Mouse (Mus musculus) right cerebral cortex, postnatal 25 days (tissue): ENCODE data around the gene Gm21860.
"Not testable (repeated sequence)": the region's sequence is repeated elsewhere in the genome, so short reads cannot be mapped to it uniquely, and the experiment has no call there.

Experiments used
- DNase-seq: peaks from one replicate; pipeline ENCODE4 v3.0.0; 2022

The Gm21860 gene

GRCm38 (mm10) chrY:90732101-90732542, 22.5 kb downstream of the Gm21860 start:
- not testable (repeated sequence) for DNase-seq

GRCm38 (mm10) chrY:90731593-90731955, 23.0 kb downstream of the Gm21860 start:
- not testable (repeated sequence) for DNase-seq

- DNase-seq = not testable (repeated sequence)
Observed at GRCm38 (mm10) chrY:90730908-90731592, 23.6 kb downstream of the Gm21860 start.

GRCm38 (mm10) chrY:90729816-90730303, 24.8 kb downstream of the Gm21860 start:
- not testable (repeated sequence) for DNase-seq

GRCm38 (mm10) chrY:90728905-90729256, 25.7 kb downstream of the Gm21860 start:
- not testable (repeated sequence) for DNase-seq

GRCm38 (mm10) chrY:90728251-90728904, 26.2 kb downstream of the Gm21860 start:
- DNase-seq = not testable (repeated sequence)

GRCm38 (mm10) chrY:90727121-90727908, 27.3 kb downstream of the Gm21860 start:
- DNase-seq = not testable (repeated sequence)

- not testable (repeated sequence) for DNase-seq
Observed at GRCm38 (mm10) chrY:90725701-90726451, 28.7 kb downstream of the Gm21860 start.

GRCm38 (mm10) chrY:90725166-90725565, 29.5 kb downstream of the Gm21860 start:
- DNase-seq = not testable (repeated sequence)

GRCm38 (mm10) chrY:90724014-90724709, 30.5 kb downstream of the Gm21860 start:
- DNase-seq = not testable (repeated sequence)

GRCm38 (mm10) chrY:90723336-90723987, 31.2 kb downstream of the Gm21860 start:
- DNase-seq = peak; percentile 30

GRCm38 (mm10) chrY:90720505-90720904, 34.1 kb downstream of the Gm21860 start:
- DNase-seq = not testable (repeated sequence)

GRCm38 (mm10) chrY:90719403-90720232, 35.0 kb downstream of the Gm21860 start:
- not testable (repeated sequence) for DNase-seq

- DNase-seq = peak; percentile 65
Observed at GRCm38 (mm10) chrY:90718583-90719402, 35.8 kb downstream of the Gm21860 start.

GRCm38 (mm10) chrY:90718021-90718420, 36.6 kb downstream of the Gm21860 start:
- DNase-seq = not testable (repeated sequence)

GRCm38 (mm10) chrY:90717496-90717895, 37.1 kb downstream of the Gm21860 start:
- DNase-seq = peak; percentile 23
